Mouse (Mus musculus) CH12.LX (cell line): Measurements from ENCODE around the gene Sar1b. TPM values are rescaled to one million over a fixed set of nuclear protein-coding genes. Genes with fewer than 3 reads are reported as not detected.
"Not testable (repeated sequence)": the region's sequence is repeated elsewhere in the genome, so short reads cannot be mapped to it uniquely, and the experiment has no call there.

ENCODE experiments used
- DNase-seq: peaks from one replicate; pipeline ENCODE4 v3.0.0-alpha.2; 2013; ENCODE audit errors: extremely low read depth
- H3K27ac ChIP-seq: 2 replicates; pipeline ENCODE4 v1.5.1; 2012; ENCODE audit warnings: low read depth, mild to moderate bottlenecking, control low read depth, moderate library complexity; ENCODE audit not compliant: insufficient read depth
- H3K27me3 ChIP-seq: replicated peaks from 2 replicates; pipeline ENCODE3; 2012; ENCODE audit warnings: inconsistent platforms
- H3K36me3 ChIP-seq, 2 experiments: replicated peaks in 1 of 2; 2 replicates each; pipeline versions ENCODE3 to v1.6.1; 2012; ENCODE audit warnings: inconsistent platforms in 1 of 2, low read length in 1 of 2, mild to moderate bottlenecking in 1 of 2, mixed read lengths in 1 of 2, moderate library complexity in 1 of 2; ENCODE audit not compliant: control insufficient read depth in 1 of 2, insufficient read depth in 1 of 2
- H3K4me1 ChIP-seq, 2 experiments: 2 replicates each; pipeline ENCODE4 v1.6.1; 2012; ENCODE audit warnings: inconsistent platforms in 1 of 2, moderate library complexity in 1 of 2; ENCODE audit not compliant: insufficient read depth in 2 of 2, control insufficient read depth in 1 of 2
- H3K4me2 ChIP-seq: 2 replicates; pipeline ENCODE4 v1.6.1; 2012; ENCODE audit warnings: low read depth, mild to moderate bottlenecking, control low read depth; ENCODE audit not compliant: poor library complexity, insufficient read depth, severe bottlenecking
- H3K4me3 ChIP-seq, 3 experiments: fragments of 150-350 bp in 1 of 3; sonication (generic) in 1 of 3; replicated peaks in 1 of 3; 2 replicates each; pipeline versions ENCODE3 to v1.5.1; 2011 to 2012; ENCODE audit warnings: low read depth in 2 of 3, low read length in 2 of 3, mild to moderate bottlenecking in 2 of 3, moderate library complexity in 2 of 3, control low read depth in 1 of 3, improper control_type of control experiment in 1 of 3, inconsistent platforms in 1 of 3, mixed read lengths in 1 of 3; ENCODE audit not compliant: poor library complexity in 1 of 3
- H3K79me2 ChIP-seq: replicated peaks from 2 replicates; pipeline ENCODE4 v1.6.1; 2012; ENCODE audit warnings: mild to moderate bottlenecking, moderate library complexity; ENCODE audit not compliant: control insufficient read depth, poor library complexity, insufficient read depth, severe bottlenecking; ENCODE audit errors: extremely low read depth
- H3K9ac ChIP-seq: 2 replicates; pipeline ENCODE4 v1.6.1; 2012; ENCODE audit warnings: low read depth, mild to moderate bottlenecking, control low read depth, moderate library complexity; ENCODE audit not compliant: insufficient read depth
- H3K9me3 ChIP-seq: replicated peaks from 2 replicates; pipeline ENCODE3; 2012; ENCODE audit warnings: low read length, inconsistent platforms, mixed read lengths
- CHD1 ChIP-seq: IDR thresholded peaks from 2 replicates; pipeline ENCODE4 v1.6.1; 2012; ENCODE audit warnings: low read depth, low read length, improper control_type of control experiment, inconsistent platforms
- CHD2 ChIP-seq: IDR thresholded peaks from 2 replicates; pipeline ENCODE4 v1.6.1; 2011; ENCODE audit warnings: low read length, improper control_type of control experiment
- CTCF ChIP-seq, 2 experiments: IDR thresholded peaks in 1 of 2; conservative IDR thresholded peaks in 1 of 2; 2 replicates each; pipeline ENCODE4 v1.5.1; 2011 to 2012; ENCODE audit warnings: low read depth in 2 of 2, low read length in 2 of 2, improper control_type of control experiment in 1 of 2, inconsistent platforms in 1 of 2, mild to moderate bottlenecking in 1 of 2, moderate library complexity in 1 of 2
- E2F4 ChIP-seq: IDR thresholded peaks from 2 replicates; pipeline ENCODE4 v1.6.1; 2011; ENCODE audit warnings: low read depth, low read length, improper control_type of control experiment; ENCODE audit not compliant: insufficient replicate concordance
- EP300 ChIP-seq: IDR thresholded peaks from 2 replicates; pipeline ENCODE4 v1.6.1; 2011; ENCODE audit warnings: low read length, improper control_type of control experiment
- HCFC1 ChIP-seq: IDR thresholded peaks from 2 replicates; pipeline ENCODE4 v1.6.1; 2012; ENCODE audit warnings: low read depth, mild to moderate bottlenecking, inconsistent platforms, low read length, improper control_type of control experiment
- MAFK ChIP-seq: IDR thresholded peaks from 2 replicates; pipeline ENCODE4 v1.6.1; 2011; ENCODE audit warnings: low read length, improper control_type of control experiment; ENCODE audit not compliant: insufficient replicate concordance
- MAX ChIP-seq: IDR thresholded peaks from 2 replicates; pipeline ENCODE4 v1.6.1; 2011; ENCODE audit warnings: low read length, improper control_type of control experiment
- MAZ ChIP-seq: IDR thresholded peaks from 2 replicates; pipeline ENCODE4 v1.6.1; 2012; ENCODE audit warnings: low read depth, mild to moderate bottlenecking, inconsistent platforms, low read length, improper control_type of control experiment, moderate library complexity
- MEF2A ChIP-seq: IDR thresholded peaks from 2 replicates; pipeline ENCODE4 v1.6.1; 2014; ENCODE audit warnings: low read depth, mild to moderate bottlenecking, inconsistent platforms, low read length, improper control_type of control experiment, borderline replicate concordance
- MXI1 ChIP-seq: IDR thresholded peaks from 2 replicates; pipeline ENCODE4 v1.6.1; 2011; ENCODE audit warnings: mild to moderate bottlenecking, low read depth, low read length, improper control_type of control experiment
- MYC ChIP-seq: IDR thresholded peaks from 2 replicates; pipeline ENCODE4 v1.6.1; 2011; ENCODE audit warnings: low read depth, mild to moderate bottlenecking, improper control_type of control experiment, low read length
- NELFE ChIP-seq: IDR thresholded peaks from 2 replicates; pipeline ENCODE4 v1.6.1; 2011; ENCODE audit warnings: low read depth, low read length, improper control_type of control experiment
- PAX5 ChIP-seq: IDR thresholded peaks from 2 replicates; pipeline ENCODE4 v1.6.1; 2012; ENCODE audit warnings: low read length, inconsistent platforms, mixed read lengths
- POLR2A ChIP-seq: IDR thresholded peaks from 2 replicates; pipeline ENCODE4 v1.6.1; 2011; ENCODE audit warnings: low read depth, mild to moderate bottlenecking, improper control_type of control experiment, low read length
- POLR2AphosphoS2 ChIP-seq: IDR thresholded peaks from 2 replicates; pipeline ENCODE4 v1.6.1; 2011; ENCODE audit warnings: low read depth, low read length, improper control_type of control experiment
- RAD21 ChIP-seq: IDR thresholded peaks from 2 replicates; pipeline ENCODE4 v1.6.1; 2011; ENCODE audit warnings: low read depth, mild to moderate bottlenecking, low read length, improper control_type of control experiment, moderate library complexity
- RCOR1 ChIP-seq: conservative IDR thresholded peaks from 2 replicates; pipeline ENCODE4 v1.6.1; 2012; ENCODE audit warnings: low read depth, mild to moderate bottlenecking, inconsistent platforms, low read length, improper control_type of control experiment
- SIN3A ChIP-seq: IDR thresholded peaks from 2 replicates; pipeline ENCODE4 v1.6.1; 2012; ENCODE audit warnings: low read length, improper control_type of control experiment, inconsistent platforms
- SMC3 ChIP-seq: IDR thresholded peaks from 2 replicates; pipeline ENCODE4 v1.6.1; 2011; ENCODE audit warnings: low read depth, low read length, improper control_type of control experiment
- TBP ChIP-seq: conservative IDR thresholded peaks from 2 replicates; pipeline ENCODE4 v1.6.1; 2011; ENCODE audit warnings: low read depth, low read length, improper control_type of control experiment
- TCF12 ChIP-seq: IDR thresholded peaks from 2 replicates; pipeline ENCODE4 v1.6.1; 2014; ENCODE audit warnings: low read depth, mild to moderate bottlenecking, inconsistent platforms, low read length, improper control_type of control experiment
- UBTF ChIP-seq: IDR thresholded peaks from 2 replicates; pipeline ENCODE4 v1.6.1; 2012; ENCODE audit warnings: low read depth, mild to moderate bottlenecking, inconsistent platforms, low read length, improper control_type of control experiment, moderate library complexity
- USF1 ChIP-seq: IDR thresholded peaks from 2 replicates; pipeline ENCODE4 v1.6.1; 2014; ENCODE audit warnings: low read depth, mild to moderate bottlenecking, inconsistent platforms, low read length, improper control_type of control experiment
- ZC3H11A ChIP-seq: IDR thresholded peaks from 2 replicates; pipeline ENCODE4 v1.6.1; 2012; ENCODE audit warnings: low read depth, mild to moderate bottlenecking, inconsistent platforms, low read length, improper control_type of control experiment
- ZKSCAN1 ChIP-seq: IDR thresholded peaks from 2 replicates; pipeline ENCODE4 v1.6.1; 2012; ENCODE audit warnings: low read depth, inconsistent platforms, low read length, improper control_type of control experiment, borderline replicate concordance
- dilution Hi-C: fragments of 300-500 bp; cut with MboI; formaldehyde crosslinking; loops from 2 replicates; pipeline ENCODE4 v1.14.3; 2020; ENCODE audit warnings: low sequenced_read_pairs; ENCODE audit not compliant: extremely low pct_unique_long_range_greater_than_20kb, extremely low pct_ligation_motif_present
- in situ Hi-C: fragments of 300-500 bp; cut with MboI; formaldehyde crosslinking; loops from 3 replicates; pipeline ENCODE4 v1.14.3; 2019; ENCODE audit warnings: low sequenced_read_pairs, low pct_ligation_motif_present, low pct_unique_long_range_greater_than_20kb, mixed read lengths
- polyA plus RNA-seq: library from polyadenylated mRNA; unstranded; fragments of >175 nt; gene quantifications from 2 replicates; pipeline ENCODE4 v1.2.1, GENCODE M21; 2012; ENCODE audit warnings: low read depth; ENCODE audit not compliant: insufficient read length
- total RNA-seq, 2 experiments: library from RNA; depleted of rRNA; stranded (reverse); fragments of 300-350 nt in 1 of 2; fragments of >200 nt in 1 of 2; gene quantifications; 2 replicates each; pipeline ENCODE4 v1.2.3; 2012 to 2014

The Sar1b gene
- total and polyA plus RNA-seq, 3 experiments, result 79.3 to 258 (median 171) TPM

DNA sequence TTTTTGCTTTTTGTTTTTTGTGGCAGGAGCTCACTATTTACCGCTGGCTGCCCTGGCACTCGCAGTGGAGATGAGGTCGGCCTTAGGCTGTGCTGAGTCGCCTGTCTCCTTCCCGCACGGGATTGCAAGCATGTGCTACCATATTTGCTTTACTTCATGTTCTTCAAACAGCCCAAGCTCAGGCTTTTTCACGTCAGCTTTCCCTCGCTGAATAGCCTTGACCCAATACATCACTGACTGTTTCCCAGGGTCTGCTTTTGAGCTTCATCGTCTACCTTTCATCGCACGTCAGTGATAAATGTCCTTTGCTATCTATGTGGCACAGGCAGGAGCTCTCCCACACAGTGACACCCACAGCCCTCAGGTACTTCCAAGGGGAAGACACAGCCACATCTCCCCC lies 42.4 kb upstream of the Sar1b start:
- Histone ChIP-seq H3K36me3 (peaks cover 53 to 80% of the 10 kb centered on the region in 2 experiments), H3K4me3 (no peak overlapping the region), H3K9me3 (no peaks in the 10 kb centered on the region), H3K79me2 (no peaks in the 10 kb centered on the region), H3K4me1 (no peaks in the 10 kb centered on the region), H3K4me2 (no peak overlapping the region), H3K27ac (no peak overlapping the region), H3K9ac (no peak overlapping the region), H3K27me3 (no peaks in the 10 kb centered on the region)
- TF ChIP-seq E2F4 (no peak), USF1 (no peak), HCFC1 (no peak), PAX5 (no peak), POLR2AphosphoS2 (no peak), TCF12 (no peak), ZC3H11A (no peak), ZKSCAN1 (no peak), MEF2A (no peak), EP300 (no peak), MAZ (no peak), SMC3 (no peak), MYC (no peak), MAFK (no peak), MXI1 (no peak), NELFE (no peak), CHD1 (no peak), RAD21 (no peak), CTCF (conservative IDR thresholded peaks at IDR 0.05 in 1 of 2, IDR thresholded peaks at IDR 0.05 in 1 of 2; ENCODE audit: low read depth in 2 of 2, low read length in 2 of 2) (no peak), CHD2 (no peak)
- dilution Hi-C loops, result no loop called here
- in situ Hi-C loops, result loop anchor here (25.0 kb wide), 1 partner anchor 459 kb away; the partner anchor contains the start of genes BC049762 and Clk4
- DNase-seq, result no peak

DNA sequence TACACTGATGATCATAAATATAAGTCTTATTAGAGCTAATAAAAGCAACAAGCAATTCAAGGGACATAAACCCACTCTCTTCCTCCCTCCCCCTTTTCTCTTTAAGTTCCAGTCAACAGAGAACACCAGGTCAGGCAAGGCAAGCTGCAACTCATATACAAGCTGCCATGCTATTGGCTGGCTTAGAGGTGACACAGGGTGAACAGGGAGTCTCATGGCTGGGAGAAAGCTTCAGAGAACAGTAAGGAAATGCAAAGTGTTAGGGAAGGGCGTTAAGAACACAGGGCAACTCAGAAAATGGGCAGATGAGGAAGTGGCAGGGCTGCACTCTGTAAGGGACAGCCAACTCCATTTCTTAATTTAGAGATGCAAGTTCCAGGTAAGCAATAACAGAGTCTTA lies 30.6 kb upstream of the Sar1b start:
- peaks cover 5% of the 10 kb centered on the region for H3K79me2 ChIP-seq
- no peak overlapping the region for H3K4me3 ChIP-seq
- no peak overlapping the region for H3K9ac ChIP-seq
- H3K27me3 ChIP-seq, result no peaks in the 10 kb centered on the region
- no peak for TF ChIP-seq TBP
- no peak for TF ChIP-seq RCOR1
- no peak for TF ChIP-seq TCF12
- TF ChIP-seq PAX5, result no peak
- TF ChIP-seq SMC3, result no peak
- TF ChIP-seq MAX, result no peak
- no peak for TF ChIP-seq UBTF
- no peak for TF ChIP-seq POLR2A
- no peak for TF ChIP-seq SIN3A
- TF ChIP-seq USF1, result no peak
- no peak for DNase-seq
- in situ Hi-C loops (no loop called here), dilution Hi-C loops (no loop called here)
- H3K4me1 ChIP-seq, result peaks cover 0 to 2% of the 10 kb centered on the region in 2 experiments; a peak in 1 of 4 replicates
- peaks cover 49 to 76% of the 10 kb centered on the region in 2 experiments for H3K36me3 ChIP-seq
- H3K4me2 ChIP-seq, result no peak overlapping the region
- H3K9me3 ChIP-seq, result no peaks in the 10 kb centered on the region
- H3K27ac ChIP-seq, result no peak overlapping the region

DNA sequence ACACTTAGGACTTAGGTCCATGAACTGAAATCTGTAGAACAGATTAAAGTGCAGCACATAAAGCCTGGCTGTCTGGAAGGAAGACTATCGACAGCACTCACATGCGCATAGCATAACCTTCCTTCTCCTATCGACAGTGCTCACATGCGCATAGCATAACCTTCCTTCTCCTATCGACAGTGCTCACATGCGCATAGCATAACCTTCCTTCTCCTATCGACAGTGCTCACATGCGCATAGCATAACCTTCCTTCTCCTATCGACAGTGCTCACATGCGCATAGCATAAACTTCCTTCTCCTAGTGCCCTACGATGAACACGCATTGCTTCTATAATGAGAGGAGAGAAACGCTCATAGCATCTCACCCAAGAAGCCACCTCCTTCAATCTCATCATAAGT lies 29.3 kb upstream of the Sar1b start:
- H3K27ac ChIP-seq, H3K9me3 ChIP-seq, H3K4me2 ChIP-seq, dilution Hi-C loops, DNase-seq, H3K79me2 ChIP-seq, H3K9ac ChIP-seq, H3K4me1 ChIP-seq, in situ Hi-C loops, H3K4me3 ChIP-seq, H3K27me3 ChIP-seq: not testable (repeated sequence)
- peaks cover 50 to 84% of the 10 kb centered on the region in 2 experiments for H3K36me3 ChIP-seq
